12 mouse cellular contexts compared by ENCODE assay signal in genomic region chr10:29864566-29864965, GRCm38 (mm10).
"Had no signal": no experiment of that assay in that cellular context is flagged by ENCODE, and none has a peak within 500 bp of the region (broad histone marks: within the 10 kb centered on the region; RNA-seq: fewer than 3 reads in every experiment).

No protein-coding gene starts in this region.

- DNase-seq: retina, postnatal 1 day; right cerebral cortex, adult 18-20 months; right cerebral cortex, postnatal 14 days; right cerebral cortex, postnatal 25 days; right cerebral cortex, postnatal 4 days; spleen, adult 18-20 months; thymus, adult 18-20 months; thymus, adult 2 months; thymus, postnatal 14 days; thymus, postnatal 25 days; thymus, postnatal 36 days; thymus, postnatal 4 days had no signal
